Mouse (Mus musculus) urinary bladder, adult 2 months (tissue): ENCODE results near the gene Mettl24. TPM values are rescaled to one million over a fixed set of nuclear protein-coding genes. Genes with fewer than 3 reads are reported as not detected.
"Not testable (repeated sequence)": the region's sequence is repeated elsewhere in the genome, so short reads cannot be mapped to it uniquely, and the experiment has no call there.

Experiments used
- DNase-seq: peaks from one replicate; pipeline ENCODE4 v3.0.0; 2022; ENCODE audit warnings: low spot score
- polyA plus RNA-seq: library from polyadenylated mRNA; depleted of rRNA; stranded (reverse); fragments of >200 nt; gene quantifications from 2 replicates; pipeline ENCODE4 v1.2.3, GENCODE M21; 2012; rRNA removed

The Mettl24 gene
- polyA plus RNA-seq, 1 experiment = 2.4 TPM

DNA sequence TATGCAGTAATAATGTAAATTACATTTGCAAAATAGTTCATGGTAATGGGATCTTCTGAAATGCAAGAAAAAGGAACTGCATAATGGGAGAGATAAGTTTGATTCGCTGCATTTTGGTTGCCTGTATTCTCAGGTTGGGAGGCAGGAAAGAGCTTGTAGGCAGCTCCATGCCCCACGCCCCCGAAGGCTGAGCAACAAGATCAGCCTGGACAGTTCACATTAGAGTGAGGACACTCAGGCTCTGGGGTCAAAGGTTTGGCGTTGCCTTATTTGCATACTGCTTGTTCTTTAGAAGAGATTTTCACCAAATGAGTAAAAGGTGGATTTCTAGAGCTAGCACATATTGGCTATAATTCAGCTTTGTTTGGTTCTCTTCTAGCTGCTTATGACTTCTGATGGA lies 123.1 kb downstream of the Mettl24 start:
- no peak for DNase-seq

- DNase-seq = not testable (repeated sequence)
Measured at GRCm38 (mm10) chr10:40809411-40809910, 126.4 kb downstream of the Mettl24 start.

DNA sequence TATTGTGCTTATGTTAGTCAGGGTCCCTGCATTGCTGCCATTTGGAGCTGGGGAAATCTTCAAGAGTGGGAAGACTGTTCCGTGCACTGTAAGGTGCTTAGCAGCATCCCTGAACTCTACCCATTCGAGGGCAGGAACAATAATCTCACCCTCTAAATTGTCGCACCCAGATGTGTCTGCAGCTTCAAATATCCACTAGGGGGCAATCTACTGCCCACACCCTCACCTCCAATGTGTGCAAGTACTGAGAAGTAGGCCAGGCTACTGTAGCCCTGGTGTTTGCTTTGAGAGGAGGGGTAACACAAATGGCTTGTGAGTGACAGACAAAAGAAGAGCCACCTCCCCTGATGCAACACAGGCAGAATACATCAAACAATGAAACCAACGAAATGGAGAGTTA lies 130.5 kb downstream of the Mettl24 start:
- no peak for DNase-seq

DNA sequence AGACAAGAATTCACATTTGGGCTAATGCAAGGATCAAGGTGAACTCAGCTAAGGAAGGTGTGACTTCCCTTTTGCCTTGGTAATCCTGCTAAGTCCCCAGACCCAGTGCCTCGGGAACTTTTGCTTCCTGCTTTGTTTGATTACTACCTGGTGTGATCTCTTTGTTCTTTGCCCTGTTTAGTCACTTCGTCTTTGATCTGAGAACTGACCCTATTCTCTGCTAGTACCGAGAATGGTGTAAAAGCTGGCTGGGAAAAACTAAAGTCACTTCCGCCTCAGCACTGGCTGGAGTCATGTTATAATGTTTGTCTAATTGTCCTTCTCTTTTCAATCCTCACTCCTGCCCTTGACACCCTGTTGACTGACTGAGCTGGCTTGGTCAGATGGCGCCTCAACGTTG lies 133.4 kb downstream of the Mettl24 start:
- DNase-seq = no peak

- no peak for DNase-seq
Measured at GRCm38 (mm10) chr10:40825952-40826351, 142.9 kb downstream of the Mettl24 start.

GRCm38 (mm10) chr10:40827706-40828105 lies 144.6 kb downstream of the Mettl24 start:
- no peak for DNase-seq

GRCm38 (mm10) chr10:40830312-40830711 lies 147.2 kb downstream of the Mettl24 start:
- no peak for DNase-seq

DNA sequence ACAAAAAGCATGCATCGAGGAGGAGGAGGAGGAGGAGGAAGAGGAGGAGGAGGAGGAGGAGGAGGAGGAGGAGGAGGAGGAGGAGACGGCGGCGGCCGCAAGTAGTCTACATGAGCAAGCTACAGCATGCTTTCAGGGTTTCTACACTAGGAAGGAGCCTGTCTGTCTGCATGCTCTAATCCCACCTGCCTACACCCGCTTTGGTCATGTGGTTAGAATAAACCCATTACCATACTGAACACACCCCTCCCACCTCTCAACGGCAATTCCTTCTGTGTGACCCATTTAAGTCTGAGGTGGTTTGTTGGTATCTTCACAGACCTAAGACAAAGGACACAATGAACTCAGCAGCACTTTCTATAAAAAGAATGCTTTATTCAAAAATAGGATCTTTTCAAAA lies 148.2 kb downstream of the Mettl24 start:
- no peak for DNase-seq

DNA sequence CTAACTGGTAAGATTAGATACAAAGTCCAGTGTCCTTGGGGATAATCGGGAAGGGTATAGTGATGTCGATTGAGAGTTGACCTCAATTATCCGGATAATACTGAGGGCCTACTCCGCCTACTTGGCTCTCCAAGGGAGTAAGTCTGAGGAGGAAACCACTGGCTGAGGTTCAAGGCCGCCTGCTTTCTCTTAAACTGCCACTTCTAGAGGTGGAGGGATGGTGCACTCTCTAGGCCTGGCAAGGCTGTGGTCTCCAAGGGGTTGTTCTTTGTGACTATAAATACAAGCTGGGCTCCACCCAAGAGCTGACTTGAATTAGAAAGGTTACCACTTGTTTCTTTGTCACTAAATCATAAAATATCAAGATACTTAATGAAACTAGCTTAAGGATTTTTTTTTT lies 157.0 kb downstream of the Mettl24 start:
- no peak for DNase-seq

GRCm38 (mm10) chr10:40843841-40844240 lies 160.8 kb downstream of the Mettl24 start:
- no peak for DNase-seq

GRCm38 (mm10) chr10:40844546-40844945 lies 161.5 kb downstream of the Mettl24 start:
- no peak for DNase-seq

DNA sequence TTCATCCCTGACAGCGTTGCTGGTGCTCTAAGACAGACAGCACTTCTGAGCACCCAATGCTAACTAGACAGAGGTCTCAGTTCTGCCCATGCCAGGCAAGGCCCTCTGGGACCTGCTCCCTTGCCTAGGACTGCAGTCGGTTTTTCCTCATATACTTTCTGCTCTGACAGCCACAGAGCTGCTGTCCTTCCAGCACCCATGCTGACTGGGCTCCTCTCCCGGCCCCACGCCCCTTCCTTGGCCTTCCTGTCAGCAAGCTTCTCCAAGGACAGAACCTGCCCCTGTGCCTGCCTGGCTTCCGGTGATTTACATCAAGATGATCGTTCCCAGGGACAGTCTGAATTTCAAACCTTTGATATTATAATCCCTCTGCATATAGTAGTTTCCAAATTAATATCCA lies 162.5 kb downstream of the Mettl24 start:
- no peak for DNase-seq

DNA sequence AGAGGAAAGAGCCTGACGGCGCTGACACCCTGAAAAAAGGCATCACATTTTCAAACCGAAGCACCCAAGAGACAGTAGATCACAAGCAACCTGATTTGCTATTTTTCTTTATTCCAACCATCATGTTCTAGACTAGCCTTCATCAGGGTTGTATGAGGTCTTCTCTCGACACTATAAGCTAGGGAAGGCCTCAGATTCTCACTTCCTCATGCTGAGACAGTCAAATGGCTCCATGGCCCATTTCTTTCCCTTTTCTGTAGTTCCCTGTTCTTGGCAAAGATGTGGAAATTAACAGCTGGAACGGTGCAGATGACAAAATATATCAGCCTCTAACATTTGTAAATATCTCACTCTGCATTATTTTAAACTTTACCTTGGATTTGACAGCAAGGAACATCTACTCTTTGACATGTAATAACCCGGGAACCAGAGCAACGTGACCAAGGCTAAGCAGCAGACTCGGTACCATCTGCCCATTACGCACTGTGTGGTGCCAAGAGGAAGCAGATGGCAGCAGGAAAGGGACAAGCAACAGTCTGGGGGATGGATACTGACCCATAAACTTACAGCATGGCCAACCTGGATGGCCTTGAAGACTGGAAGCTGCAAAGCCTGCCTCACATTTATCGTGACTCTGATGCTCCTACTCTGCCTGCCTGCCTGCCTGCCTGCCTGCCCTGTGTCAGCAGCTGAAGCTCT lies 164.2 kb downstream of the Mettl24 start:
- DNase-seq = no peak

DNA sequence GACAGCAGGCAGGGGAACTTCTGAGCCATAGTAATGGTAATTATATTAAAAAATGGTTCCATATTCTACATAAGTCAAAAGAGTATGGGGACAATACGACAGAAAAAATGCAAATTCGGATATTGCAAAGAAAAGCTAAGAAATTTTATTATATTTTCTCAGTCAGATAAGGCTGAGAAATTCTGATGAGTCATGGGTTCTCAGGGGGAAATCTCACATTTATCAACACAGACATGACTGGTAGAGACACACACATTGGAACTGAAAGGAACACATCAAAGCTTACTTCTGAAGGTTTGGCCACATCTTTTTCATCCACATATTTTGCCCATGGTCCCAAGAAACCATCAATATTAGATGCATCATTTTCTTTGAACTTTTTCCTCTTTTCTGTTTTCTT lies 167.6 kb downstream of the Mettl24 start:
- no peak for DNase-seq

DNA sequence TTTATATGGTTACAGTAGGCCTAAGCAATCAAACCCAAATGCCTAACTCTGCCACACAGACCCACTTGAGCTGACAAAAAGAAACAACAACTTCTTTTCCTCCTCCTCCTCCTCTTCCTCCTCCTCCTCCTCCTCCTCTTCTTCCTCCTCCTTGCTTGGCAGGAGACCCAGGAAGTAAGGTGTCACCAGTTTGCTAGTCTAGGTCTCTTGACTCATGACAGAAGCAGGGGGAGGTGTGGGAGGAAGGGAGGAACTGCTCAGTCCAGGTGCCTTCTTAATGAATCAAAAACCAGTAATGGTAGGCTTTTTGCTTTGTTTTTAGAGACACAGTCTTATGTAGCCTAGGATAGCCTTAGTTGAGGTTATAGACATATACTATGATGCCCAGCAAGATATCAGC lies 168.1 kb downstream of the Mettl24 start:
- no peak for DNase-seq

GRCm38 (mm10) chr10:40855616-40856015 lies 172.5 kb downstream of the Mettl24 start:
- DNase-seq = no peak

- no peak for DNase-seq
Measured at GRCm38 (mm10) chr10:40856703-40857102, 173.6 kb downstream of the Mettl24 start.

DNA sequence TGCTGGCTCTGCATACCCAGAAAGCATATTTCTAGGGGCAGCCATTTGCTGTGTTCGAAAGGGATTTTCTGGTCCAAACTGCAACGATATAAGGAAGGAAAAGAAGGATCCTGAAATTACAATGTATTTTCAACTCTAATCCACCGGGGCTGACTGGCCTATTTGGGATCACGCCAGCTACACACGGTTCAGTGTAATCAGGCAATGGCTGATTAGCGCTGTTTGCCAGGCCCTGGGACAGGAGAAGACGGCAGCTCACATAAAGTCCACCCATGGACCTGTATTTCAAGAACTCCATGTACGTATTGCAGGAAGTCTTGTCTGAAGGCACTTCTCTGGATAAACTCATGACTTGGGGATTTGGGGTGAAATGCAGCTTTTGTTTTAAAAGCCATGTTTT lies 174.5 kb downstream of the Mettl24 start:
- no peak for DNase-seq

Other genes with a start within 250 kb of the Mettl24 start
- gene Slc22a16, start 112.9 kb upstream of the Mettl24 start, polyA plus RNA-seq = not detected in 2 replicates
- gene Ddo, start 53.3 kb upstream of the Mettl24 start, polyA plus RNA-seq = 0.78 and 1.3 TPM in 2 replicates
- 15.3 and 15.6 TPM in 2 replicates for gene Cdc40, start 200.0 kb downstream of the Mettl24 start, polyA plus RNA-seq
- gene Wasf1, start 200.2 kb downstream of the Mettl24 start, polyA plus RNA-seq = 1.1 and 1.2 TPM in 2 replicates